Mouse (Mus musculus): Measurements from ENCODE around the gene Vmn1r66. TPM values are rescaled to one million over a fixed set of nuclear protein-coding genes. Genes with fewer than 3 reads are reported as not detected.
"Not testable (repeated sequence)": the region's sequence is repeated elsewhere in the genome, so short reads cannot be mapped to it uniquely, and the experiment has no call there.

Gene Vmn1r66
- not detected in 2 replicates for total RNA-seq (2012; rRNA removed)
- total RNA-seq (2014; rRNA removed): not detected in 2 replicates
- polyA plus RNA-seq (2012; ENCODE audit: insufficient read length, low read depth): not detected in 2 replicates

DNA sequence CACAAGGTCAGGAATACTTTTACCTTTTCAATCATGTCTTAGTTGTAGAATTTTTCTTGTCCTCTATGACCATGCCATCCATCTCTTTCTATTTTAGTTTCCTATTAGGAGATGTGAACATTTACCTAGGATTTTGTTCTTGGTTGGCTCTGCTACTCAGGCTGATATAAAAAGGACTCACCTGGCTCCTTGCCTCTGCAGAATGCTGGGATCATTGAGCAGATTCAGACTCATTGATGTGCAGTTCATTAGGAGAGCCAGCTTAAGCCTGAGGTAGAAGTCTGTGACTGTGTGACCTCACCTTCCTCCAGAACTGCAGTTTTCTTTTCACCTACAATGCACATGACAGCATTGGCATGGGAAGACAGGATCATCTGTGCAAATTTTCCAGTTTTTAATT lies at the start of gene Vmn1r66:
Gene Vmn1r66, minus strand, starts transcription at position 101 of the 400 bp plus-strand sequence.
- Histone ChIP-seq H3K4me3 (replicated peaks in 1 of 3; ENCODE audit: low read depth in 2 of 3, low read length in 2 of 3, poor library complexity in 1 of 3) (no peak within 1 kb of the TSS), H3K36me3 (replicated peaks in 1 of 2; ENCODE audit: control insufficient read depth in 1 of 2, insufficient read depth in 1 of 2, low read length in 1 of 2) (no peaks in the 10 kb centered on the region), H3K4me1 (ENCODE audit: control insufficient read depth in 1 of 2, insufficient read depth in 2 of 2) (no peaks in the 10 kb centered on the region), H3K9me3 (replicated peaks; ENCODE audit: low read length) (peaks cover 18% of the 10 kb centered on the region), H3K9ac (ENCODE audit: insufficient read depth, low read depth) (no peak within 1 kb of the TSS), H3K79me2 (replicated peaks; ENCODE audit: control insufficient read depth, extremely low read depth, insufficient read depth, poor library complexity, severe bottlenecking) (no peaks in the 10 kb centered on the region), H3K27me3 (replicated peaks) (no peaks in the 10 kb centered on the region), H3K4me2 (ENCODE audit: insufficient read depth, low read depth, poor library complexity, severe bottlenecking) (no peak within 1 kb of the TSS), H3K27ac (ENCODE audit: insufficient read depth, low read depth) (no peak within 1 kb of the TSS)
- TF ChIP-seq CHD1 (IDR thresholded peaks at IDR 0.05; ENCODE audit: low read depth, low read length): no peak
- no peak for TF ChIP-seq MEF2A (IDR thresholded peaks at IDR 0.05; ENCODE audit: borderline replicate concordance, low read depth, low read length)
- no peak for TF ChIP-seq USF2 (conservative IDR thresholded peaks at IDR 0.05; ENCODE audit: low read depth, low read length)
- no peak for TF ChIP-seq BHLHE40 (IDR thresholded peaks at IDR 0.05; ENCODE audit: low read depth, low read length)
- no peak for TF ChIP-seq ZMIZ1 (IDR thresholded peaks at IDR 0.05; ENCODE audit: low read depth, low read length)
- no peak for TF ChIP-seq SIN3A (IDR thresholded peaks at IDR 0.05; ENCODE audit: low read length)
- no peak for TF ChIP-seq JUN (IDR thresholded peaks at IDR 0.05; ENCODE audit: insufficient read depth, low read depth, low read length)
- dilution Hi-C loops (cut with MboI; ENCODE audit: extremely low pct_ligation_motif_present, extremely low pct_unique_long_range_greater_than_20kb, low sequenced_read_pairs): no loop called here
- no peak for DNase-seq (ENCODE audit: extremely low read depth)
- in situ Hi-C loops (cut with MboI; ENCODE audit: low pct_ligation_motif_present, low pct_unique_long_range_greater_than_20kb, low sequenced_read_pairs): loop anchor here (25.0 kb wide), 1 partner anchor 109 kb away; no protein-coding TSS in a partner anchor

DNA sequence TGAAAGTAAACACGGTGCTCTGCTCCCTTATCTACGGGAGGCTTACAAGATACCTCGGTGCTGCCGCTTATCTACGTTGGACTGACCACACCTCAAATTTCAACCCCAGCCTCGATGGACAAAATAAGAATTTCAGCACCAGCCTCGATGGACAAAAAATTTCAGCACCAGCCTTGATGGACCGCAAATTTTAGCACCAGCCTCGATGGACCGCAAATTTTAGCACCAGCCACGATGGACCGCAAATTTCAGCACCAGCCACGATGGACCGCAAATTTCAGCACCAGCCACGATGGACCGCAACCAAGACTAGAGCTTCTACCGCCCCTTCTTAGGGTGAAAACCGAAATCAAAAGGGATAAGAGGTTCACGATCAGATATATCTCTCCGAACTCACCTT lies 47.7 kb upstream of the Vmn1r66 start:
- H3K4me2 ChIP-seq (ENCODE audit: insufficient read depth, low read depth, poor library complexity, severe bottlenecking); H3K27ac ChIP-seq (ENCODE audit: insufficient read depth, low read depth); H3K36me3 ChIP-seq (replicated peaks in 1 of 2; ENCODE audit: control insufficient read depth in 1 of 2, insufficient read depth in 1 of 2, low read length in 1 of 2); DNase-seq (ENCODE audit: extremely low read depth); H3K4me3 ChIP-seq (replicated peaks in 1 of 3; ENCODE audit: low read depth in 2 of 3, low read length in 2 of 3, poor library complexity in 1 of 3); dilution Hi-C loops (cut with MboI; ENCODE audit: extremely low pct_ligation_motif_present, extremely low pct_unique_long_range_greater_than_20kb, low sequenced_read_pairs); H3K4me1 ChIP-seq (ENCODE audit: control insufficient read depth in 1 of 2, insufficient read depth in 2 of 2); H3K9ac ChIP-seq (ENCODE audit: insufficient read depth, low read depth); H3K27me3 ChIP-seq (replicated peaks); in situ Hi-C loops (cut with MboI; ENCODE audit: low pct_ligation_motif_present, low pct_unique_long_range_greater_than_20kb, low sequenced_read_pairs); H3K79me2 ChIP-seq (replicated peaks; ENCODE audit: control insufficient read depth, extremely low read depth, insufficient read depth, poor library complexity, severe bottlenecking): not testable (repeated sequence)
- peaks cover 22% of the 10 kb centered on the region for H3K9me3 ChIP-seq (replicated peaks; ENCODE audit: low read length)

DNA sequence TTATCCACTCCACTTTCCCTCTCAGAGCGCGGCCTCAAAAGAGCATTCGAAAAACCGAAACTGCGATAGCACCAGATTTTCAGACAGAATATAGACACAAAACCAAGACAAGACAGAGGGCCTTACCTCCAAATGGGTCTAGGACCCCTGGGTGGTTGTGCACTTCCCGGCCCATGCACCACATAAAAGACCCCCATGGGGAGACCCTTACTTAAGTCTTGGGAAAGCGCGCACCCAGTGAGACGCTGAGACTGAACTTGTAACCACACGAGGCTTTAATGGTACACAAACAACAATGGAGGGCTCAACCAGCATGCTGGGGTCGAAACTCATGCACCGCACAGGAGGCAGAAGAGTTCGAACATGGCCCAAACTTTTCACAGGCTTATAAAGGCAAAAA lies 25.7 kb downstream of the Vmn1r66 start:
- H3K4me3 ChIP-seq (replicated peaks in 1 of 3; ENCODE audit: low read depth in 2 of 3, low read length in 2 of 3, poor library complexity in 1 of 3): no peak overlapping the region
- no peak for TF ChIP-seq TCF12 (IDR thresholded peaks at IDR 0.05; ENCODE audit: low read depth, low read length)
- no peak for TF ChIP-seq ZC3H11A (IDR thresholded peaks at IDR 0.05; ENCODE audit: low read depth, low read length)
- no peak overlapping the region for H3K9ac ChIP-seq (ENCODE audit: insufficient read depth, low read depth)
- no peaks in the 10 kb centered on the region for H3K79me2 ChIP-seq (replicated peaks; ENCODE audit: control insufficient read depth, extremely low read depth, insufficient read depth, poor library complexity, severe bottlenecking)
- no peaks in the 10 kb centered on the region for H3K4me1 ChIP-seq (ENCODE audit: control insufficient read depth in 1 of 2, insufficient read depth in 2 of 2)
- in situ Hi-C loops (cut with MboI; ENCODE audit: low pct_ligation_motif_present, low pct_unique_long_range_greater_than_20kb, low sequenced_read_pairs): no loop called here
- no peaks in the 10 kb centered on the region for H3K27me3 ChIP-seq (replicated peaks)
- peaks cover 33% of the 10 kb centered on the region for H3K9me3 ChIP-seq (replicated peaks; ENCODE audit: low read length)
- H3K36me3 ChIP-seq (replicated peaks in 1 of 2; ENCODE audit: control insufficient read depth in 1 of 2, insufficient read depth in 1 of 2, low read length in 1 of 2): no peaks in the 10 kb centered on the region
- H3K27ac ChIP-seq (ENCODE audit: insufficient read depth, low read depth): no peak overlapping the region
- H3K4me2 ChIP-seq (ENCODE audit: insufficient read depth, low read depth, poor library complexity, severe bottlenecking): no peak overlapping the region
- no peak for DNase-seq (ENCODE audit: extremely low read depth)
- dilution Hi-C loops (cut with MboI; ENCODE audit: extremely low pct_ligation_motif_present, extremely low pct_unique_long_range_greater_than_20kb, low sequenced_read_pairs): no loop called here

Measured in CH12.LX (cell line).